Mouse (Mus musculus) MEL (cell line): ENCODE data around the gene 2010003K11Rik. TPM values are rescaled to one million over a fixed set of nuclear protein-coding genes. Genes with fewer than 3 reads are reported as not detected.

Source experiments
- DNase-seq: peaks from one replicate; pipeline ENCODE4 v3.0.0; 2011; ENCODE audit warnings: low read depth, low spot score
- H3K27ac ChIP-seq: 2 replicates; pipeline ENCODE4 v1.5.1; 2012; ENCODE audit warnings: low read depth, mild to moderate bottlenecking, control low read depth, low read length, moderate library complexity; ENCODE audit not compliant: control insufficient read depth
- H3K27me3 ChIP-seq, 2 experiments: fragments of 150-350 bp in 1 of 2; sonication (generic) in 1 of 2; 2 replicates each; pipeline ENCODE4 v1.6.1; 2012; ENCODE audit warnings: low read length in 2 of 2, mild to moderate bottlenecking in 2 of 2, improper control_type of control experiment in 1 of 2, moderate library complexity in 1 of 2; ENCODE audit not compliant: insufficient read depth in 2 of 2, control insufficient read depth in 1 of 2
- H3K36me3 ChIP-seq, 2 experiments: 2 replicates each; pipeline ENCODE4 v1.6.1; 2012 to 2014; ENCODE audit warnings: low read length in 2 of 2, improper control_type of control experiment in 1 of 2, inconsistent platforms in 1 of 2, mild to moderate bottlenecking in 1 of 2; ENCODE audit not compliant: insufficient read depth in 2 of 2, control insufficient read depth in 1 of 2
- H3K4me1 ChIP-seq, 2 experiments: fragments of 150-350 bp in 1 of 2; sonication (generic) in 1 of 2; 2 replicates each; pipeline ENCODE4 v1.6.1; 2012; ENCODE audit warnings: low read length in 2 of 2, improper control_type of control experiment in 1 of 2, mild to moderate bottlenecking in 1 of 2; ENCODE audit not compliant: insufficient read depth in 2 of 2, control insufficient read depth in 1 of 2
- H3K4me3 ChIP-seq, 2 experiments: fragments of 150-350 bp in 1 of 2; sonication (generic) in 1 of 2; 2 replicates each; pipeline ENCODE4 v1.5.1; 2012; ENCODE audit warnings: low read depth in 2 of 2, low read length in 2 of 2, mild to moderate bottlenecking in 2 of 2, moderate library complexity in 2 of 2, control low read depth in 1 of 2, improper control_type of control experiment in 1 of 2; ENCODE audit not compliant: control insufficient read depth in 1 of 2, insufficient read depth in 1 of 2
- H3K79me2 ChIP-seq: 2 replicates; pipeline ENCODE4 v1.6.1; 2012; ENCODE audit warnings: mild to moderate bottlenecking, low read length, moderate library complexity; ENCODE audit not compliant: control insufficient read depth, poor library complexity, insufficient read depth
- H3K9ac ChIP-seq: 2 replicates; pipeline ENCODE4 v1.6.1; 2012; ENCODE audit warnings: low read depth, mild to moderate bottlenecking, control low read depth, low read length, moderate library complexity; ENCODE audit not compliant: control insufficient read depth, poor library complexity, severe bottlenecking
- H3K9me3 ChIP-seq: fragments of 150-350 bp; sonication (generic); replicated peaks from 2 replicates; pipeline ENCODE4 v1.6.1; 2012; ENCODE audit warnings: mild to moderate bottlenecking, low read length, improper control_type of control experiment, moderate library complexity; ENCODE audit not compliant: insufficient read depth
- BHLHE40 ChIP-seq: IDR thresholded peaks from 2 replicates; pipeline ENCODE4 v1.6.1; 2012; ENCODE audit warnings: low read depth, mild to moderate bottlenecking, inconsistent platforms, low read length, improper control_type of control experiment, borderline replicate concordance
- CHD1 ChIP-seq: IDR thresholded peaks from 2 replicates; pipeline ENCODE4 v1.6.1; 2012; ENCODE audit warnings: low read depth, mild to moderate bottlenecking, inconsistent platforms, low read length, improper control_type of control experiment
- CTCF ChIP-seq, 3 experiments: IDR thresholded peaks in 2 of 3; conservative IDR thresholded peaks in 1 of 3; 2 replicates each; pipeline ENCODE4 v1.5.1; 2011 to 2012; ENCODE audit warnings: low read length in 3 of 3, low read depth in 2 of 3, mild to moderate bottlenecking in 2 of 3, improper control_type of control experiment in 1 of 3, inconsistent platforms in 1 of 3, mixed read lengths in 1 of 3, moderate library complexity in 1 of 3; ENCODE audit not compliant: control insufficient read depth in 1 of 3, insufficient read depth in 1 of 3, poor library complexity in 1 of 3, severe bottlenecking in 1 of 3
- ETS1 ChIP-seq: IDR thresholded peaks from 2 replicates; pipeline ENCODE4 v1.6.1; 2012; ENCODE audit warnings: low read depth, mild to moderate bottlenecking, inconsistent platforms, low read length, improper control_type of control experiment, moderate library complexity
- GABPA ChIP-seq: IDR thresholded peaks from 2 replicates; pipeline ENCODE4 v1.6.1; 2012; ENCODE audit warnings: low read depth, mild to moderate bottlenecking, inconsistent platforms, low read length, improper control_type of control experiment, moderate library complexity
- KAT2A ChIP-seq: conservative IDR thresholded peaks from 2 replicates; pipeline ENCODE4 v1.6.1; 2012; ENCODE audit warnings: low read depth, low read length, improper control_type of control experiment, inconsistent platforms
- MYB ChIP-seq: IDR thresholded peaks from 2 replicates; pipeline ENCODE4 v1.6.1; 2011; ENCODE audit warnings: mild to moderate bottlenecking, low read depth, low read length, improper control_type of control experiment
- MYC ChIP-seq: IDR thresholded peaks from 2 replicates; pipeline ENCODE4 v1.6.1; 2011; ENCODE audit warnings: low read depth, mild to moderate bottlenecking, low read length, improper control_type of control experiment, moderate library complexity
- POLR2AphosphoS2 ChIP-seq: IDR thresholded peaks from 2 replicates; pipeline ENCODE4 v1.6.1; 2011; ENCODE audit warnings: low read length, improper control_type of control experiment
- POLR2AphosphoS5 ChIP-seq: IDR thresholded peaks from 2 replicates; pipeline ENCODE4 v1.6.1; 2012; ENCODE audit warnings: low read depth, borderline replicate concordance, mild to moderate bottlenecking, inconsistent platforms, low read length, moderate library complexity, mixed read lengths
- RAD21 ChIP-seq: IDR thresholded peaks from 2 replicates; pipeline ENCODE4 v1.6.1; 2011; ENCODE audit warnings: mild to moderate bottlenecking, low read depth, low read length, improper control_type of control experiment
- RCOR1 ChIP-seq: IDR thresholded peaks from 2 replicates; pipeline ENCODE4 v1.6.1; 2012; ENCODE audit warnings: low read depth, mild to moderate bottlenecking, inconsistent platforms, low read length, improper control_type of control experiment
- SMC3 ChIP-seq: IDR thresholded peaks from 2 replicates; pipeline ENCODE4 v1.6.1; 2011; ENCODE audit warnings: low read depth, low read length, improper control_type of control experiment
- UBTF ChIP-seq: IDR thresholded peaks from 2 replicates; pipeline ENCODE4 v1.6.1; 2012; ENCODE audit warnings: low read depth, mild to moderate bottlenecking, inconsistent platforms, low read length, improper control_type of control experiment, moderate library complexity, borderline replicate concordance; ENCODE audit not compliant: insufficient read depth
- ZC3H11A ChIP-seq: IDR thresholded peaks from 2 replicates; pipeline ENCODE4 v1.6.1; 2012; ENCODE audit warnings: low read depth, mild to moderate bottlenecking, inconsistent platforms, low read length, improper control_type of control experiment
- ZNF384 ChIP-seq: IDR thresholded peaks from 2 replicates; pipeline ENCODE4 v1.6.1; 2012; ENCODE audit warnings: low read depth, mild to moderate bottlenecking, inconsistent platforms, low read length, improper control_type of control experiment
- polyA plus RNA-seq, 2 experiments: library from polyadenylated mRNA; stranded (reverse) in 1 of 2; unstranded in 1 of 2; fragments of >175 nt in 1 of 2; fragments of >200 nt in 1 of 2; gene quantifications; 2 replicates each; pipeline versions ENCODE4 v1.2.1 to v1.2.4; 2012; ENCODE audit warnings: low replicate concordance in 2 of 2, low read depth in 1 of 2; ENCODE audit not compliant: insufficient read length in 2 of 2, insufficient read depth in 1 of 2, missing spikeins in 1 of 2
- total RNA-seq: library from RNA; depleted of rRNA; stranded (reverse); fragments of 300-350 nt; gene quantifications from 2 replicates; pipeline ENCODE4 v1.2.3, GENCODE M21; 2012

2010003K11Rik gene
- total and polyA plus RNA-seq, 3 experiments, result not detected

GRCm38 (mm10) chr19:4509986-4510963 lies 11.9 kb upstream of the 2010003K11Rik start, which contains the start of gene Pcx (continued):
- no peak; the same call in 1 of the 2 replicates for TF ChIP-seq KAT2A
- 0 out of 2 replicates have a peak, but pooled peaks have one; percentile 25 for TF ChIP-seq UBTF
- peak; percentile 93 for TF ChIP-seq ETS1
- TF ChIP-seq ZC3H11A, result no peak
- no peak for TF ChIP-seq GABPA
- TF ChIP-seq POLR2AphosphoS5, result no peak
- TF ChIP-seq CTCF (IDR thresholded peaks at IDR 0.05 in 2 of 3, conservative IDR thresholded peaks at IDR 0.05 in 1 of 3; ENCODE audit: control insufficient read depth in 1 of 3, insufficient read depth in 1 of 3, low read depth in 2 of 3, low read length in 3 of 3, poor library complexity in 1 of 3, severe bottlenecking in 1 of 3), result no peak
- TF ChIP-seq POLR2AphosphoS2, result peak; percentile 56; the same call in 1 of the 2 replicates
- no peak for TF ChIP-seq RAD21
- TF ChIP-seq MYC, result peak; percentile 84; the same call in 1 of the 2 replicates
- TF ChIP-seq RCOR1, result no peak
- TF ChIP-seq MYB, result no peak
- no peak for TF ChIP-seq SMC3
- TF ChIP-seq CHD1, result no peak

DNA sequence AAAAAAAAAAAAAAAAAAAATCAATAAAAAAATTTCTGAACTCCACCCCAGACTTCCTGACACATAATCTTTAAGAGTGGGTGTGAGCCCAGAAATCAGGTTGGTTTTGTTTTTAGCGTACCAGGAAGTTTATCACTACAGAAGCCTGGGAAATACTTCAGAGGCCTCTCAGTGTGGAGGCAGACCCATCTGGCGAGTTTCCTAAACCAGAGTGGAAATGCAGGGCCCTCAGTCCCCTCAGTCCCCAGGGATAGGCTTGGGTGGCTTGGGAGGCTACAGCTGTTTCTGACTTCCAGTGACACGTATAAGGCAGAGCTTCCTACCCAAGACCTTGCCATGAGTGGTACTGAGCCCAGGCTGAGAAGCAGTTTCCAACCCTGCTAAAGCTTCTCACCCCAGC lies 9.4 kb upstream of the 2010003K11Rik start:
- no peaks in the 10 kb centered on the region for H3K9me3 ChIP-seq
- no peaks in the 10 kb centered on the region; a peak in 1 of 4 replicates for H3K27me3 ChIP-seq
- peaks cover 0 to 3% of the 10 kb centered on the region in 2 experiments; a peak in 2 of 4 replicates for H3K4me1 ChIP-seq
- no peak overlapping the region for H3K27ac ChIP-seq
- H3K36me3 ChIP-seq, result 0 out of 4 replicates have a peak, but pooled peaks cover 0 to 2% of the 10 kb centered on the region in 2 experiments
- H3K79me2 ChIP-seq, result no peaks in the 10 kb centered on the region
- no peak for TF ChIP-seq BHLHE40
- peak; percentile 52; the same call in 1 of the 2 replicates for TF ChIP-seq ZNF384
- TF ChIP-seq MYC, result no peak
- H3K4me3 ChIP-seq, result no peak overlapping the region
- DNase-seq, result no peak
- H3K9ac ChIP-seq, result no peak overlapping the region
